Mouse (Mus musculus) stomach, embryonic 14.5 days (tissue): ENCODE results near the gene Tlx1. TPM values are rescaled to one million over a fixed set of nuclear protein-coding genes. Genes with fewer than 3 reads are reported as not detected.
A peak's percentile ranks its signal among the peaks of the same experiment; 100 is the strongest.

ENCODE experiments used
- ATAC-seq: fragments of 200-750 bp; cut with Nextera tagmentation; 2 replicates; pipeline ENCODE4 v1.8.0; 2017; ENCODE audit warnings: low read depth, moderate TSS enrichment; ENCODE audit not compliant: insufficient number of reproducible peaks, insufficient read depth, low FRiP score
- H3K27ac ChIP-seq: fragments of 300-500 bp; sonication (generic); 2 replicates; pipeline ENCODE4 v1.5.1; 2014; ENCODE audit warnings: mild to moderate bottlenecking, low read length, moderate library complexity, mixed read lengths
- H3K27me3 ChIP-seq: fragments of 300-500 bp; sonication (generic); 2 replicates; pipeline ENCODE4 v1.6.1; 2014; ENCODE audit warnings: low read length, control low read depth, mixed read lengths; ENCODE audit not compliant: control insufficient read depth, insufficient read depth
- H3K36me3 ChIP-seq: fragments of 300-500 bp; sonication (generic); 2 replicates; pipeline ENCODE4 v1.6.1; 2014; ENCODE audit warnings: mild to moderate bottlenecking, control low read depth, low read length, moderate library complexity, mixed read lengths; ENCODE audit not compliant: control insufficient read depth, insufficient read depth
- H3K4me1 ChIP-seq: fragments of 300-500 bp; sonication (generic); 2 replicates; pipeline ENCODE4 v1.6.1; 2014; ENCODE audit warnings: low read length, control low read depth, mixed read lengths; ENCODE audit not compliant: control insufficient read depth, insufficient read depth
- H3K4me2 ChIP-seq: fragments of 300-500 bp; sonication (generic); replicated peaks from 2 replicates; pipeline ENCODE4 v1.6.1; 2014; ENCODE audit warnings: low read depth, low read length, control low read depth
- H3K4me3 ChIP-seq: fragments of 300-500 bp; sonication (generic); 2 replicates; pipeline ENCODE4 v1.5.1; 2014; ENCODE audit warnings: low read depth, low read length, control low read depth
- H3K9ac ChIP-seq: fragments of 300-500 bp; sonication (generic); replicated peaks from 2 replicates; pipeline ENCODE4 v1.6.1; 2014; ENCODE audit warnings: low read depth, mild to moderate bottlenecking, control low read depth, low read length, moderate library complexity, mixed read lengths
- H3K9me3 ChIP-seq: fragments of 300-500 bp; sonication (generic); 2 replicates; pipeline ENCODE4 v1.6.1; 2016; ENCODE audit warnings: low read depth, low read length, control low read depth; ENCODE audit not compliant: control insufficient read depth
- whole genome bisulfite sequencing: fragments of 180-500 bp; shearing (Covaris S2); extraction: QIAGEN DNeasy Blood & Tissue Kit; methylation state at CpG from one replicate; pipeline ENCODE4 v1.1.7; 2014; 5-methylcytosine and 5-hydroxymethylcytosine counted together
- polyA plus RNA-seq: library from polyadenylated mRNA; unstranded; fragments of >200 nt; fragmentation: Nextera tagmentation; extraction: Ambion mirVana; gene quantifications from 2 replicates; pipeline ENCODE4 v1.2.1, GENCODE M21; 2014

The Tlx1 gene
- polyA plus RNA-seq, 1 experiment from 2014 or later, result 0.12 TPM

GRCm38 (mm10) chr19:45177004-45177737 is 26.7 kb downstream of the Tlx1 start:
- H3K27me3 ChIP-seq, result no peaks in the 10 kb centered on the region
- H3K9me3 ChIP-seq, result no peaks in the 10 kb centered on the region
- peaks cover 3% of the 10 kb centered on the region; the same call in 1 of the 2 replicates for H3K4me1 ChIP-seq
- 14% methylated on average over 26 of the region's 26 CpGs for WGBS
- no peak overlapping the region for H3K27ac ChIP-seq
- H3K36me3 ChIP-seq, result no peaks in the 10 kb centered on the region
- no peak overlapping the region for H3K9ac ChIP-seq
- peak overlapping the region; percentile 15 for H3K4me2 ChIP-seq
- H3K4me3 ChIP-seq, result no peak overlapping the region
- no peak for ATAC-seq

- H3K4me3 ChIP-seq, result no peak overlapping the region
- H3K27me3 ChIP-seq, result no peaks in the 10 kb centered on the region
- WGBS, result 82% methylated on average over 4 of the region's 4 CpGs
- ATAC-seq, result no peak
- H3K9ac ChIP-seq, result no peak overlapping the region
- no peaks in the 10 kb centered on the region for H3K36me3 ChIP-seq
- H3K4me1 ChIP-seq, result peaks cover 3% of the 10 kb centered on the region; the same call in 1 of the 2 replicates
- H3K9me3 ChIP-seq, result no peaks in the 10 kb centered on the region
- H3K27ac ChIP-seq, result no peak overlapping the region
- H3K4me2 ChIP-seq, result no peak overlapping the region
These were observed 29.0 kb downstream of the Tlx1 start for GRCm38 (mm10) chr19:45179451-45179850.

- WGBS, result 81% methylated on average over 5 of the region's 5 CpGs
- no peaks in the 10 kb centered on the region for H3K36me3 ChIP-seq
- H3K27me3 ChIP-seq, result no peaks in the 10 kb centered on the region
- no peak overlapping the region for H3K4me3 ChIP-seq
- H3K4me1 ChIP-seq, result peaks cover 3% of the 10 kb centered on the region; the same call in 1 of the 2 replicates
- H3K27ac ChIP-seq, result no peak overlapping the region
- no peaks in the 10 kb centered on the region for H3K9me3 ChIP-seq
- no peak overlapping the region for H3K9ac ChIP-seq
- ATAC-seq, result no peak
- no peak overlapping the region for H3K4me2 ChIP-seq
These were observed 30.0 kb downstream of the Tlx1 start for GRCm38 (mm10) chr19:45180447-45180846.

GRCm38 (mm10) chr19:45194651-45195050 is 44.2 kb downstream of the Tlx1 start:
- WGBS, result 46% methylated on average over 4 of the region's 4 CpGs
- H3K9me3 ChIP-seq, result peaks cover 7% of the 10 kb centered on the region; the same call in 1 of the 2 replicates

GRCm38 (mm10) chr19:45196967-45197366 is 46.5 kb downstream of the Tlx1 start:
- no peaks in the 10 kb centered on the region for H3K4me1 ChIP-seq
- no peaks in the 10 kb centered on the region for H3K36me3 ChIP-seq
- WGBS, result 90% methylated on average over 8 of the region's 8 CpGs
- no peak overlapping the region for H3K4me2 ChIP-seq
- no peak overlapping the region for H3K4me3 ChIP-seq
- no peak for ATAC-seq
- H3K27ac ChIP-seq, result no peak overlapping the region
- no peaks in the 10 kb centered on the region for H3K27me3 ChIP-seq
- peaks cover 7% of the 10 kb centered on the region; the same call in 1 of the 2 replicates for H3K9me3 ChIP-seq
- H3K9ac ChIP-seq, result no peak overlapping the region

More at GRCm38 (mm10) chr19:45194651-45195050, 44.2 kb downstream of the Tlx1 start:
- no peak overlapping the region for H3K27ac ChIP-seq
- no peaks in the 10 kb centered on the region for H3K36me3 ChIP-seq
- no peaks in the 10 kb centered on the region for H3K27me3 ChIP-seq
- ATAC-seq, result no peak
- H3K4me1 ChIP-seq, result no peaks in the 10 kb centered on the region
- no peak overlapping the region for H3K4me2 ChIP-seq
- no peak overlapping the region for H3K9ac ChIP-seq
- H3K4me3 ChIP-seq, result no peak overlapping the region

- H3K4me3 ChIP-seq, result no peak overlapping the region
- 78% methylated on average over 3 of the region's 3 CpGs for WGBS
- no peaks in the 10 kb centered on the region for H3K4me1 ChIP-seq
- H3K27ac ChIP-seq, result no peak overlapping the region
- no peaks in the 10 kb centered on the region for H3K36me3 ChIP-seq
- no peaks in the 10 kb centered on the region for H3K27me3 ChIP-seq
- no peak for ATAC-seq
- no peak overlapping the region for H3K4me2 ChIP-seq
- H3K9me3 ChIP-seq, result no peaks in the 10 kb centered on the region
- no peak overlapping the region for H3K9ac ChIP-seq
These were observed 55.0 kb downstream of the Tlx1 start for GRCm38 (mm10) chr19:45205311-45206105.

Other genes starting within 250 kb of the Tlx1 start
- gene Slf2, start 219.5 kb upstream of the Tlx1 start, polyA plus RNA-seq, result 56.5 and 56.7 TPM in 2 replicates
- gene Sema4g, start 161.6 kb upstream of the Tlx1 start, polyA plus RNA-seq, result 6.0 and 6.6 TPM in 2 replicates
- 13.3 and 15.3 TPM in 2 replicates for gene Twnk, start 145.0 kb upstream of the Tlx1 start, polyA plus RNA-seq
- gene Mrpl43, start 144.2 kb upstream of the Tlx1 start, polyA plus RNA-seq, result 60.1 and 60.4 TPM in 2 replicates
- gene Lzts2, start 136.3 kb upstream of the Tlx1 start, polyA plus RNA-seq, result 52.5 and 56.0 TPM in 2 replicates
- gene Pdzd7, start 105.0 kb upstream of the Tlx1 start, polyA plus RNA-seq, result 0.62 TPM in 2 replicates
- gene Sfxn3, start 103.2 kb upstream of the Tlx1 start, polyA plus RNA-seq, result 28.8 and 34.5 TPM in 2 replicates
- 1.3 and 4.7 TPM in 2 replicates for gene Kazald1, start 75.4 kb upstream of the Tlx1 start, polyA plus RNA-seq
- gene Lbx1, start 85.1 kb downstream of the Tlx1 start, polyA plus RNA-seq, result not detected in 2 replicates
- gene Btrc, start 213.1 kb downstream of the Tlx1 start, polyA plus RNA-seq, result 46.3 and 52.1 TPM in 2 replicates